Comparison of ENCODE assay signal across 8 mouse cellular contexts in the genomic region with DNA sequence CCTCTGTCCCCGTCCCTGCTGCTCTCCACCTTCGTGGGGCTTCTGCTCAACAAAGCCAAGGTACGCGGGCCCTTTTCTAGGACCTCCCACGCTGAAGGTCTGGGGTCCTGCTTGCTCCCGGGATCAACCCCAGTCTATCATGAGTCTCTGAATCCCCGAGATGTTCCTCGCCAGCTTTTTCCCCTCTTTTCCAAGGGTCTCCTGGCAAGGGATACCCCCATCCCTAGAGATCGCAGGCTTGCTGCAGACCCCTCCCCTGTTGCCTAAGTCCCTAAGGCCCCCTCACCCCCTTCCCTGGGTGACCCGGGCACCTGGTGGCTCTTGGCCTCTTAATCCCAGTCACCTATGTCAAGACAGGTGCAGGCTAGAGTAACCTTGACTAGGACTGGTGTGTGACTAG. TPM values are rescaled to one million over a fixed set of nuclear protein-coding genes. Genes with fewer than 3 reads are reported as not detected.
DNase-seq lines count a peak whose midpoint lies in the region; ATAC-seq and TF ChIP-seq lines count a peak whose summit lies in the region.

No protein-coding gene starts in this region.

- peak overlapping the region; percentile 98 for H3K27ac ChIP-seq in layer of hippocampus, adult 2 months
- no peak overlapping the region for H3K27ac ChIP-seq in embryonic facial prominence, embryonic 12.5 days
- no peak overlapping the region for H3K27ac ChIP-seq in hindbrain, postnatal 0 days
- no peak overlapping the region for H3K27ac ChIP-seq in neural tube, embryonic 13.5 days (replicated peaks)

- H3K27me3 ChIP-seq in embryonic facial prominence, embryonic 12.5 days, result peaks cover 30% of the 10 kb centered on the region
- peaks cover 14% of the 10 kb centered on the region; the same call in 1 of the 2 replicates for H3K27me3 ChIP-seq in hindbrain, postnatal 0 days (ENCODE audit: insufficient read depth, low read length)
- peaks cover 56% of the 10 kb centered on the region for H3K27me3 ChIP-seq in neural tube, embryonic 13.5 days

- peaks cover 40% of the 10 kb centered on the region for H3K4me1 ChIP-seq in embryonic facial prominence, embryonic 12.5 days
- peaks cover 22% of the 10 kb centered on the region for H3K4me1 ChIP-seq in hindbrain, postnatal 0 days (ENCODE audit: insufficient read depth, low read length)
- peaks cover 42% of the 10 kb centered on the region for H3K4me1 ChIP-seq in neural tube, embryonic 13.5 days (replicated peaks)

- no peaks in the 10 kb centered on the region for H3K9me3 ChIP-seq in embryonic facial prominence, embryonic 12.5 days
- no peaks in the 10 kb centered on the region for H3K9me3 ChIP-seq in hindbrain, postnatal 0 days (ENCODE audit: low read length)
- no peaks in the 10 kb centered on the region for H3K9me3 ChIP-seq in neural tube, embryonic 13.5 days

- TF ChIP-seq CTCF in layer of hippocampus, adult 2 months (conservative IDR thresholded peaks at IDR 0.05), result no peak
- TF ChIP-seq CTCF in hindbrain, postnatal 0 days (IDR thresholded peaks at IDR 0.05; ENCODE audit: low read depth), result no peak

- no peaks in the 10 kb centered on the region for H3K36me3 ChIP-seq in embryonic facial prominence, embryonic 12.5 days
- no peaks in the 10 kb centered on the region for H3K36me3 ChIP-seq in hindbrain, postnatal 0 days (ENCODE audit: insufficient read depth, low read length)
- no peaks in the 10 kb centered on the region for H3K36me3 ChIP-seq in neural tube, embryonic 13.5 days

- WGBS in embryonic facial prominence, embryonic 12.5 days, result 3% methylated on average over 10 of the region's 10 CpGs
- WGBS in hindbrain, postnatal 0 days, result 6% methylated on average over 10 of the region's 10 CpGs
- 4% methylated on average over 10 of the region's 10 CpGs for WGBS in neural tube, embryonic 13.5 days

- ATAC-seq in embryonic facial prominence, embryonic 12.5 days (ENCODE audit: insufficient number of reproducible peaks, insufficient read depth, low FRiP score, low TSS enrichment), result no peak
- ATAC-seq in hindbrain, postnatal 0 days, result no peak
- ATAC-seq in neural tube, embryonic 13.5 days (ENCODE audit: low read depth), result 0 out of 2 replicates have a peak, but pooled peaks have one; percentile 7

- peak overlapping the region; percentile 100 for H3K4me2 ChIP-seq in embryonic facial prominence, embryonic 12.5 days (replicated peaks)
- H3K4me2 ChIP-seq in hindbrain, postnatal 0 days (ENCODE audit: low read depth, low read length), result peak overlapping the region; percentile 93
- peak overlapping the region; percentile 99 for H3K4me2 ChIP-seq in neural tube, embryonic 13.5 days

- DNase-seq in layer of hippocampus, adult 2 months (ENCODE audit: low spot score in 2 of 2), result no peak
- DNase-seq in layer of hippocampus, adult 9-10 months (ENCODE audit: low spot score), result no peak
- no peak for DNase-seq in hindbrain, postnatal 0 days (ENCODE audit: low spot score)
- no peak for DNase-seq in B cell, adult 2 months
- no peak for DNase-seq in spleen, adult 12 weeks (ENCODE audit: low spot score)
- no peak for DNase-seq in thymus, postnatal 10 days (ENCODE audit: low spot score in 2 of 2)

- peak overlapping the region; percentile 92 for H3K4me3 ChIP-seq in layer of hippocampus, adult 2 months
- peak overlapping the region; percentile 60 for H3K4me3 ChIP-seq in embryonic facial prominence, embryonic 12.5 days
- H3K4me3 ChIP-seq in hindbrain, postnatal 0 days (ENCODE audit: low read length), result peak overlapping the region; percentile 57
- peak overlapping the region; percentile 56 for H3K4me3 ChIP-seq in neural tube, embryonic 13.5 days

- H3K9ac ChIP-seq in embryonic facial prominence, embryonic 12.5 days, result peak overlapping the region; percentile 70
- H3K9ac ChIP-seq in hindbrain, postnatal 0 days (replicated peaks; ENCODE audit: low read length), result peak overlapping the region; percentile 57
- H3K9ac ChIP-seq in neural tube, embryonic 13.5 days, result peak overlapping the region; percentile 75

RNA-seq across cellular contexts. Expression of a gene that starts 16.3 kb away (rescaled TPM):
- 1 to 10 TPM in 1 of 2 experiments, not detected in 1; 1.3 TPM for total RNA-seq in layer of hippocampus, adult 2 months (2021)
- polyA plus RNA-seq in embryonic facial prominence, embryonic 12.5 days (2016; fragmentation: Nextera tagmentation; extraction: Ambion mirVana), result 0.13 and 0.20 TPM in 2 replicates
- total RNA-seq in hindbrain, postnatal 0 days (2014; rRNA removed), result 2.8 and 4.0 TPM in 2 replicates
- 0.24 and 0.50 TPM in 2 replicates for polyA plus RNA-seq in hindbrain, postnatal 0 days (2015; fragmentation: Nextera tagmentation; extraction: Ambion mirVana)
- not detected in 2 replicates for polyA plus RNA-seq in neural tube, embryonic 13.5 days (2015; fragmentation: Nextera tagmentation; extraction: Ambion mirVana)

RNA-seq across cellular contexts. Expression of a gene that starts 18.5 kb away (rescaled TPM):
- total RNA-seq in layer of hippocampus, adult 2 months (2021), result 10 to 100 TPM; 79.2 to 82.4 TPM
- 8.8 and 10.4 TPM in 2 replicates for polyA plus RNA-seq in embryonic facial prominence, embryonic 12.5 days (2016; fragmentation: Nextera tagmentation; extraction: Ambion mirVana)
- total RNA-seq in hindbrain, postnatal 0 days (2014; rRNA removed), result 11.0 and 14.2 TPM in 2 replicates
- polyA plus RNA-seq in hindbrain, postnatal 0 days (2015; fragmentation: Nextera tagmentation; extraction: Ambion mirVana), result 19.6 and 20.5 TPM in 2 replicates
- 8.7 and 12.6 TPM in 2 replicates for polyA plus RNA-seq in neural tube, embryonic 13.5 days (2015; fragmentation: Nextera tagmentation; extraction: Ambion mirVana)

RNA-seq across cellular contexts. Expression of a gene that starts 21.8 kb away (rescaled TPM):
- 10 to 100 TPM; 12.3 to 14.4 TPM for total RNA-seq in layer of hippocampus, adult 2 months (2021)
- polyA plus RNA-seq in embryonic facial prominence, embryonic 12.5 days (2016; fragmentation: Nextera tagmentation; extraction: Ambion mirVana), result 0.78 and 1.3 TPM in 2 replicates
- total RNA-seq in hindbrain, postnatal 0 days (2014; rRNA removed), result 36.7 and 39.5 TPM in 2 replicates
- 12.3 and 12.8 TPM in 2 replicates for polyA plus RNA-seq in hindbrain, postnatal 0 days (2015; fragmentation: Nextera tagmentation; extraction: Ambion mirVana)
- polyA plus RNA-seq in neural tube, embryonic 13.5 days (2015; fragmentation: Nextera tagmentation; extraction: Ambion mirVana), result 3.1 and 3.6 TPM in 2 replicates

RNA-seq across cellular contexts. Expression of a gene that starts 28.0 kb away (rescaled TPM):
- total RNA-seq in layer of hippocampus, adult 2 months (2021), result under 1 TPM; 0.27 to 0.38 TPM
- 0.19 and 0.33 TPM in 2 replicates for polyA plus RNA-seq in embryonic facial prominence, embryonic 12.5 days (2016; fragmentation: Nextera tagmentation; extraction: Ambion mirVana)
- not detected in 2 replicates for total RNA-seq in hindbrain, postnatal 0 days (2014; rRNA removed)
- polyA plus RNA-seq in hindbrain, postnatal 0 days (2015; fragmentation: Nextera tagmentation; extraction: Ambion mirVana), result 0.21 TPM in 1 of 2 replicates, not detected in the other
- polyA plus RNA-seq in neural tube, embryonic 13.5 days (2015; fragmentation: Nextera tagmentation; extraction: Ambion mirVana), result 0.18 and 0.28 TPM in 2 replicates

RNA-seq across cellular contexts. Expression of a gene that starts 28.0 kb away (rescaled TPM):
- total RNA-seq in layer of hippocampus, adult 2 months (2021), result 10 to 100 TPM; 29.2 to 30.7 TPM
- 86.7 and 88.8 TPM in 2 replicates for polyA plus RNA-seq in embryonic facial prominence, embryonic 12.5 days (2016; fragmentation: Nextera tagmentation; extraction: Ambion mirVana)
- 17.5 and 24.3 TPM in 2 replicates for total RNA-seq in hindbrain, postnatal 0 days (2014; rRNA removed)
- polyA plus RNA-seq in hindbrain, postnatal 0 days (2015; fragmentation: Nextera tagmentation; extraction: Ambion mirVana), result 38.0 and 41.1 TPM in 2 replicates
- 34.5 and 35.4 TPM in 2 replicates for polyA plus RNA-seq in neural tube, embryonic 13.5 days (2015; fragmentation: Nextera tagmentation; extraction: Ambion mirVana)
